ENCODE assay signal across 10 mouse cellular contexts in genomic region chr15:79822265-79823199, GRCm38 (mm10). TPM values are rescaled to one million over a fixed set of nuclear protein-coding genes. Genes with fewer than 3 reads are reported as not detected.
DNase-seq lines count a peak whose midpoint lies in the region; ATAC-seq lines count a peak whose summit lies in the region.
"Had no signal": no experiment of that assay in that cellular context is flagged by ENCODE, and none has a peak within 500 bp of the region (broad histone marks: within the 10 kb centered on the region; RNA-seq: fewer than 3 reads in every experiment).

No protein-coding gene starts in this region.

- 66% methylated on average over 13 of the region's 13 CpGs for WGBS in hindbrain, embryonic 12.5 days
- WGBS in hindbrain, embryonic 10.5 days: 74% methylated on average over 13 of the region's 13 CpGs
- 76% methylated on average over 13 of the region's 13 CpGs for WGBS in forebrain, embryonic 14.5 days

- H3K36me3 ChIP-seq in hindbrain, embryonic 12.5 days: peaks cover 27% of the 10 kb centered on the region
- peaks cover 44% of the 10 kb centered on the region for H3K36me3 ChIP-seq in hindbrain, embryonic 10.5 days
- H3K36me3 ChIP-seq in forebrain, embryonic 14.5 days (ENCODE audit: control insufficient read depth, insufficient read depth, low read length): peaks cover 30% of the 10 kb centered on the region

- H3K27ac ChIP-seq in hindbrain, embryonic 12.5 days: peak overlapping the region; percentile 30; the same call in 1 of the 2 replicates
- H3K27ac ChIP-seq in hindbrain, embryonic 10.5 days: no peak overlapping the region
- no peak overlapping the region for H3K27ac ChIP-seq in forebrain, embryonic 14.5 days (ENCODE audit: low read depth, low read length)
- H3K27ac ChIP-seq: kidney, postnatal 0 days had no signal

- peaks cover 33% of the 10 kb centered on the region for H3K4me1 ChIP-seq in hindbrain, embryonic 12.5 days
- peaks cover 29% of the 10 kb centered on the region for H3K4me1 ChIP-seq in hindbrain, embryonic 10.5 days (replicated peaks)
- no peaks in the 10 kb centered on the region for H3K4me1 ChIP-seq in forebrain, embryonic 14.5 days (ENCODE audit: control insufficient read depth, insufficient read depth, low read length)

- no peak overlapping the region for H3K9ac ChIP-seq in hindbrain, embryonic 12.5 days
- H3K9ac ChIP-seq in forebrain, embryonic 14.5 days (ENCODE audit: low read length): no peak overlapping the region

- H3K27me3 ChIP-seq in hindbrain, embryonic 12.5 days: no peaks in the 10 kb centered on the region
- H3K27me3 ChIP-seq in hindbrain, embryonic 10.5 days (ENCODE audit: insufficient read depth, poor library complexity, severe bottlenecking): no peaks in the 10 kb centered on the region
- H3K27me3 ChIP-seq in forebrain, embryonic 14.5 days (replicated peaks; ENCODE audit: control insufficient read depth, insufficient read depth, low read length): no peaks in the 10 kb centered on the region

- H3K4me2 ChIP-seq in hindbrain, embryonic 12.5 days (replicated peaks): no peak overlapping the region
- H3K4me2 ChIP-seq in forebrain, embryonic 14.5 days (ENCODE audit: low read length): no peak overlapping the region

- ATAC-seq in hindbrain, embryonic 12.5 days (ENCODE audit: low FRiP score): no peak
- peak; percentile 81 for ATAC-seq in erythroblast, adult 5-6 weeks (replicated peaks; ENCODE audit: low FRiP score, poor library complexity, severe bottlenecking)
- ATAC-seq in forebrain, embryonic 14.5 days: no peak

- H3K9me3 ChIP-seq in hindbrain, embryonic 12.5 days (replicated peaks): no peaks in the 10 kb centered on the region
- no peaks in the 10 kb centered on the region for H3K9me3 ChIP-seq in hindbrain, embryonic 10.5 days
- no peaks in the 10 kb centered on the region for H3K9me3 ChIP-seq in forebrain, embryonic 14.5 days (replicated peaks; ENCODE audit: control insufficient read depth, low read length)

- H3K4me3 ChIP-seq in hindbrain, embryonic 12.5 days: no peak overlapping the region
- H3K4me3 ChIP-seq in hindbrain, embryonic 10.5 days: no peak overlapping the region
- no peak overlapping the region for H3K4me3 ChIP-seq in forebrain, embryonic 14.5 days (ENCODE audit: low read depth, low read length)

- DNase-seq in hindbrain, embryonic 10.5 days (ENCODE audit: low spot score): no peak
- DNase-seq in right cerebral cortex, postnatal 4 days: peak; percentile 34
- DNase-seq in right cerebral cortex, postnatal 36 days (ENCODE audit: low spot score in 2 of 2): no peak
- DNase-seq in testis, postnatal 10 days (ENCODE audit: low spot score): peak; percentile 83
- DNase-seq in forebrain, embryonic 14.5 days (ENCODE audit: low spot score): no peak
- DNase-seq in frontal cortex, postnatal 36 days (ENCODE audit: low spot score in 2 of 2): no peak

RNA-seq across cellular contexts. Expression of gene Npcd, which starts 11.5 kb away (rescaled TPM):
- 0.61 TPM in 1 of 2 replicates, not detected in the other for polyA plus RNA-seq in hindbrain, embryonic 12.5 days (2016; fragmentation: Nextera tagmentation; extraction: Ambion mirVana)
- 0.14 and 0.17 TPM in 2 replicates for polyA plus RNA-seq in hindbrain, embryonic 10.5 days (2016; fragmentation: Nextera tagmentation; extraction: Ambion mirVana)
- not detected in 2 replicates for total RNA-seq in erythroblast, adult 5-6 weeks (2015; ENCODE audit: low replicate concordance)
- total RNA-seq in erythroblast, adult 5-6 weeks (2017; ENCODE audit: low replicate concordance): 0.34 TPM in 1 of 2 replicates, not detected in the other
- not detected in 2 replicates for polyA plus RNA-seq in forebrain, embryonic 14.5 days (2014; fragmentation: Nextera tagmentation; extraction: Ambion mirVana)
- total RNA-seq: G1E had no signal
- polyA plus RNA-seq: G1E had no signal

RNA-seq across cellular contexts. Expression of gene Cbx6, which starts 12.0 kb away (rescaled TPM):
- 34.7 and 38.0 TPM in 2 replicates for polyA plus RNA-seq in hindbrain, embryonic 12.5 days (2016; fragmentation: Nextera tagmentation; extraction: Ambion mirVana)
- polyA plus RNA-seq in hindbrain, embryonic 10.5 days (2016; fragmentation: Nextera tagmentation; extraction: Ambion mirVana): 20.7 and 26.1 TPM in 2 replicates
- 2.7 and 4.0 TPM in 2 replicates for total RNA-seq in erythroblast, adult 5-6 weeks (2015; ENCODE audit: low replicate concordance)
- total RNA-seq in erythroblast, adult 5-6 weeks (2017; ENCODE audit: low replicate concordance): 6.6 and 8.1 TPM in 2 replicates
- 18.1 and 29.1 TPM in 2 replicates for polyA plus RNA-seq in forebrain, embryonic 14.5 days (2014; fragmentation: Nextera tagmentation; extraction: Ambion mirVana)

RNA-seq across cellular contexts. Expression of gene Nptxr, which starts 18.0 kb away (rescaled TPM):
- polyA plus RNA-seq in hindbrain, embryonic 12.5 days (2016; fragmentation: Nextera tagmentation; extraction: Ambion mirVana): 13.1 TPM in 2 replicates
- 2.2 and 4.6 TPM in 2 replicates for polyA plus RNA-seq in hindbrain, embryonic 10.5 days (2016; fragmentation: Nextera tagmentation; extraction: Ambion mirVana)
- total RNA-seq in erythroblast, adult 5-6 weeks (2015; ENCODE audit: low replicate concordance): 0.19 TPM in 1 of 2 replicates, not detected in the other
- 0.17 TPM in 1 of 2 replicates, not detected in the other for total RNA-seq in erythroblast, adult 5-6 weeks (2017; ENCODE audit: low replicate concordance)
- 7.6 and 8.5 TPM in 2 replicates for polyA plus RNA-seq in forebrain, embryonic 14.5 days (2014; fragmentation: Nextera tagmentation; extraction: Ambion mirVana)

RNA-seq across cellular contexts. Expression of gene Dnal4, which starts 44.9 kb away (rescaled TPM):
- polyA plus RNA-seq in hindbrain, embryonic 12.5 days (2016; fragmentation: Nextera tagmentation; extraction: Ambion mirVana): 76.8 and 78.1 TPM in 2 replicates
- polyA plus RNA-seq in hindbrain, embryonic 10.5 days (2016; fragmentation: Nextera tagmentation; extraction: Ambion mirVana): 68.0 and 83.0 TPM in 2 replicates
- total RNA-seq in erythroblast, adult 5-6 weeks (2015; ENCODE audit: low replicate concordance): 4.2 TPM in 1 of 2 replicates, not detected in the other
- 0.68 and 1.7 TPM in 2 replicates for total RNA-seq in erythroblast, adult 5-6 weeks (2017; ENCODE audit: low replicate concordance)
- polyA plus RNA-seq in forebrain, embryonic 14.5 days (2014; fragmentation: Nextera tagmentation; extraction: Ambion mirVana): 96.1 and 101 TPM in 2 replicates

Comparison
In these comparisons a context has a peak if more than half of its experiments do, and no peak if none do; other contexts are left out.
1. DNase-seq: peak in right cerebral cortex, postnatal 4 days (single experiment) and testis, postnatal 10 days (single experiment); none in hindbrain, embryonic 10.5 days (single experiment), right cerebral cortex, postnatal 36 days (0 of 2), forebrain, embryonic 14.5 days (single experiment) and frontal cortex, postnatal 36 days (0 of 2).